Mouse (Mus musculus): ENCODE measurements around the gene Tspear.

- TF ChIP-seq CTCF (IDR thresholded peaks at IDR 0.05; ENCODE audit: low read depth) (no peak), EP300 (optimal IDR thresholded peaks at IDR 0.05) (peak; percentile 39)
Observed at GRCm38 (mm10) chr10:77685895-77686664, at the start of gene Tspear.

Data from stomach, postnatal 0 days (tissue).